Mouse (Mus musculus) lung, adult 2 months (tissue): ENCODE results near the gene Pabpn1.

Experiments
- CTCF ChIP-seq: fragments of 200-500 bp; IDR thresholded peaks from 2 replicates; pipeline ENCODE4 v1.5.1; 2011; ENCODE audit warnings: mild to moderate bottlenecking, low read length, control low read depth; ENCODE audit not compliant: insufficient read depth
- POLR2A ChIP-seq: fragments of 200-500 bp; IDR thresholded peaks from 2 replicates; pipeline ENCODE4 v1.6.1; 2011; ENCODE audit warnings: low read depth, mild to moderate bottlenecking, control low read depth, low read length, borderline replicate concordance; ENCODE audit errors: extremely low read depth

DNA sequence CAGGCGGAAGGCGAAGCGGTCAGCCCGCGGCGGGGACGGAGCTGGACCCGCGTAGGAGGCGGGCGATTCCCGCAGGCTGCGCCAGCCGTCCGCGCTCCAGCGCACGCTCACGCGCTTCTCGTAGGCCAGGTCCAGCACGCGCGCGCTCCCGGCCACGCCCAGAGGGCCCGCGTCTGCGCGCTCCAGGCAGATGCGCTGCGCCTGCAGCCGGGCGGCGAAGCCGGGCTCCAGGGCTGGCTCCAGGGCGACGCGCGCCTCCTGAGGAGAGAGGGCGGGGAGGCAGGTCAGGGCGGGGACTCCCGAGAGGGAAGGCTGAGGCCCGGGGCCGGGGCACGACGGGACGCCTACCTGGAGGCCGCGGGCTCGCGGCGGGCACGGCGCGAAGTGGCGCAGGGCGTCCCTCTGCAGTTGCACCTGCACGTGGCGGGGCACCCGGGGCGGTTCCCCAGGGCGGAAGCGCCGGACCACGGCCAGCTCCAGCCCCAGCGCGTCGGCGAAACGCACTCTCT lies 15.7 kb upstream of the Pabpn1 start:
- TF ChIP-seq POLR2A (peak; percentile 61; the same call in 1 of the 2 replicates), CTCF (no peak)
